Mouse (Mus musculus) thymus, adult 2 months (tissue): Measurements from ENCODE around the gene Trpt1. TPM values are rescaled to one million over a fixed set of nuclear protein-coding genes. Genes with fewer than 3 reads are reported as not detected.
"Not testable (repeated sequence)": the region's sequence is repeated elsewhere in the genome, so short reads cannot be mapped to it uniquely, and the experiment has no call there.

Source experiments
- DNase-seq: peaks from one replicate; pipeline ENCODE4 v3.0.0; 2021
- H3K27ac ChIP-seq: fragments of 200-500 bp; 2 replicates; pipeline ENCODE4 v1.5.1; 2012; ENCODE audit warnings: low read length, control low read depth; ENCODE audit not compliant: control insufficient read depth, insufficient read depth
- H3K27me3 ChIP-seq: fragments of 200-500 bp; 2 replicates; pipeline ENCODE4 v1.6.1; 2012; ENCODE audit warnings: mild to moderate bottlenecking, low read length, moderate library complexity, mixed read lengths; ENCODE audit not compliant: control insufficient read depth, insufficient read depth
- H3K36me3 ChIP-seq: fragments of 200-500 bp; 2 replicates; pipeline ENCODE4 v1.6.1; 2012; ENCODE audit warnings: mild to moderate bottlenecking, low read length, moderate library complexity; ENCODE audit not compliant: control insufficient read depth, insufficient read depth
- H3K4me1 ChIP-seq: fragments of 200-500 bp; replicated peaks from 2 replicates; pipeline ENCODE4 v1.6.1; 2012; ENCODE audit warnings: low read length; ENCODE audit not compliant: control insufficient read depth, insufficient read depth
- H3K4me3 ChIP-seq: fragments of 200-500 bp; 2 replicates; pipeline ENCODE4 v1.5.1; 2012; ENCODE audit warnings: mild to moderate bottlenecking, low read length, control low read depth, moderate library complexity; ENCODE audit not compliant: control insufficient read depth, insufficient read depth
- CTCF ChIP-seq: fragments of 200-500 bp; IDR thresholded peaks from 2 replicates; pipeline ENCODE4 v1.5.1; 2012; ENCODE audit warnings: mild to moderate bottlenecking, control low read depth, low read length, moderate library complexity, borderline replicate concordance; ENCODE audit not compliant: control insufficient read depth, poor library complexity, insufficient read depth; ENCODE audit errors: extremely low read depth
- POLR2A ChIP-seq: fragments of 200-500 bp; IDR thresholded peaks from 2 replicates; pipeline ENCODE4 v1.6.1; 2012; ENCODE audit warnings: mild to moderate bottlenecking, low read length, control low read depth, moderate library complexity; ENCODE audit not compliant: control insufficient read depth, poor library complexity, insufficient read depth; ENCODE audit errors: extremely low read depth
- WGBS: fragments of 180-500 bp; shearing (Covaris S2); methylation state at CpG from one replicate; pipeline ENCODE4 v1.1.7; 2018; 5-methylcytosine and 5-hydroxymethylcytosine counted together
- polyA plus RNA-seq: library from polyadenylated mRNA; depleted of rRNA; stranded (reverse); fragments of >200 nt; gene quantifications from 2 replicates; pipeline ENCODE4 v1.2.3, GENCODE M21; 2012

Gene Trpt1
- polyA plus RNA-seq, 1 experiment = 9.9 TPM

GRCm38 (mm10) chr19:6985951-6986708 is 9.8 kb upstream of the Trpt1 start:
- DNase-seq = no peak
- no peak overlapping the region for H3K27ac ChIP-seq
- TF ChIP-seq POLR2A (no peak), CTCF (no peak)
- no peaks in the 10 kb centered on the region for H3K27me3 ChIP-seq
- 90% methylated on average over 10 of the region's 10 CpGs for WGBS
- H3K4me3 ChIP-seq = no peak overlapping the region
- no peaks in the 10 kb centered on the region for H3K36me3 ChIP-seq
- H3K4me1 ChIP-seq = peaks cover 16% of the 10 kb centered on the region

- Histone ChIP-seq H3K36me3 (no peaks in the 10 kb centered on the region), H3K4me1 (peaks cover 22% of the 10 kb centered on the region), H3K27ac (no peak within 1 kb of the TSS), H3K27me3 (no peaks in the 10 kb centered on the region), H3K4me3 (peak within 1 kb of the TSS; percentile 59)
- 1% methylated on average over 82 of the region's 85 CpGs for whole genome bisulfite sequencing
- peak; percentile 77 for DNase-seq
- TF ChIP-seq CTCF (no peak), POLR2A (peak; percentile 50; the same call in 1 of the 2 replicates)
Measured at GRCm38 (mm10) chr19:6987061-6987903, 8.6 kb upstream of the Trpt1 start, which contains the start of gene Vegfb. Vegfb (minus strand) TSS chr19:6987651.

- no peaks in the 10 kb centered on the region for H3K36me3 ChIP-seq
- peak overlapping the region; percentile 59 for H3K4me3 ChIP-seq
- TF ChIP-seq CTCF (no peak), POLR2A (no peak)
- H3K4me1 ChIP-seq = peaks cover 26% of the 10 kb centered on the region
- no peak overlapping the region for H3K27ac ChIP-seq
- no peaks in the 10 kb centered on the region for H3K27me3 ChIP-seq
- DNase-seq = no peak
- WGBS = 16% methylated on average over 8 of the region's 8 CpGs
Measured at GRCm38 (mm10) chr19:6987904-6988285, 8.0 kb upstream of the Trpt1 start.

- H3K27me3 ChIP-seq = no peaks in the 10 kb centered on the region
- peaks cover 33% of the 10 kb centered on the region for H3K4me1 ChIP-seq
- 96% methylated on average over 8 of the region's 8 CpGs for WGBS
- TF ChIP-seq POLR2A (no peak), CTCF (no peak)
- no peak overlapping the region for H3K4me3 ChIP-seq
- H3K27ac ChIP-seq = no peak overlapping the region
- no peaks in the 10 kb centered on the region for H3K36me3 ChIP-seq
- no peak for DNase-seq
Measured at GRCm38 (mm10) chr19:6989251-6989650, 6.7 kb upstream of the Trpt1 start.

GRCm38 (mm10) chr19:6990712-6991111 is 5.2 kb upstream of the Trpt1 start:
- Histone ChIP-seq H3K36me3 (no peaks in the 10 kb centered on the region), H3K27ac (no peak overlapping the region), H3K4me1 (peaks cover 46% of the 10 kb centered on the region), H3K27me3 (no peaks in the 10 kb centered on the region), H3K4me3 (no peak overlapping the region)
- TF ChIP-seq POLR2A = no peak
- no peak for TF ChIP-seq CTCF
- DNase-seq = no peak
- 95% methylated on average over 6 of the region's 6 CpGs for WGBS

DNA sequence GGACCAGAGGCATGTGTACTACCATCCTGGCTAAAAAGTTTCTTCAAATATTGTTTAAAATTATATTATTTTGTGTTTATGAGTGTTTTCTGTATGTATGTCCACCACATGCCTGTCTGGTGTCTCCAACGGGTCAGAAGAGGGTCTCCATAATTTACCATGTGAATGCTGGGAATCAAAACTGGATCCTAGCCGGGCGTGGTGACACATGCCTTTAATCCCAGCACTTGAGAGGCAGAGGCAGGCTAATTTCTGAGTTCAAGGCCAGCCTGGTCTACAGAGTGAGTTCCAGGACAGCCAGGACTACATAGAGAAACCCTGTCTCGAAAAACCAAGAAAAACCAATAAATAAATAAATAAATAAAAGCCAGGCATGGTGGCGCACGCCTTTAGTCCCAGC is 4.8 kb upstream of the Trpt1 start:
- H3K36me3 ChIP-seq, H3K27ac ChIP-seq, H3K4me3 ChIP-seq, DNase-seq, H3K27me3 ChIP-seq: not testable (repeated sequence)
- WGBS = 93% methylated on average over 6 of the region's 6 CpGs
- peaks cover 46% of the 10 kb centered on the region for H3K4me1 ChIP-seq
